Mouse (Mus musculus): Measurements from ENCODE around the gene Camta1.
"Not testable (repeated sequence)": the region's sequence is repeated elsewhere in the genome, so short reads cannot be mapped to it uniquely, and the experiment has no call there.

Camta1 gene

DNA sequence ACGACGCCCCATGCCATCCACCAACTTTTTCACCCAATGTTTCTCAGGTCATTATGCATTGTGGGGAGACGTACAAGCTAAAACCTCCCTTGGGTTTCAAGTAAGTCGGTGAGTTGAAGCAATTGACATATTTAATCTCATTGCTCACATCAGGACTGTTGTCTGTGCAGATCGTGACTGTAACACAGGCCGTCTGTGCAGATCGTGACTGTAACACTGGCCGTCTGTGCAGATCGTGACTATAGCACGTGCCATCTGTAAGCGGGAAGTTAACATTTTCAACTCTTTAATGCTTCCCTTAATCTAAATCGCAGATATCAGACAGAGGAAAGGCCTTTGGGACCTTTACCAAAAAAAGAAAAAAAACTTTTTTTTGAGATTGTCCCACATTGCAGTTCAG, 947.9 kb downstream of the Camta1 start:
- in situ Hi-C loops (cut with MboI, MseI) = loop anchor here in 1 of 2 experiments (10.0 kb wide), 3 partner anchors 679 to 1399 kb away; partner anchors contain the start of genes Ctnnbip1, Eno1 and Klhl21

DNA sequence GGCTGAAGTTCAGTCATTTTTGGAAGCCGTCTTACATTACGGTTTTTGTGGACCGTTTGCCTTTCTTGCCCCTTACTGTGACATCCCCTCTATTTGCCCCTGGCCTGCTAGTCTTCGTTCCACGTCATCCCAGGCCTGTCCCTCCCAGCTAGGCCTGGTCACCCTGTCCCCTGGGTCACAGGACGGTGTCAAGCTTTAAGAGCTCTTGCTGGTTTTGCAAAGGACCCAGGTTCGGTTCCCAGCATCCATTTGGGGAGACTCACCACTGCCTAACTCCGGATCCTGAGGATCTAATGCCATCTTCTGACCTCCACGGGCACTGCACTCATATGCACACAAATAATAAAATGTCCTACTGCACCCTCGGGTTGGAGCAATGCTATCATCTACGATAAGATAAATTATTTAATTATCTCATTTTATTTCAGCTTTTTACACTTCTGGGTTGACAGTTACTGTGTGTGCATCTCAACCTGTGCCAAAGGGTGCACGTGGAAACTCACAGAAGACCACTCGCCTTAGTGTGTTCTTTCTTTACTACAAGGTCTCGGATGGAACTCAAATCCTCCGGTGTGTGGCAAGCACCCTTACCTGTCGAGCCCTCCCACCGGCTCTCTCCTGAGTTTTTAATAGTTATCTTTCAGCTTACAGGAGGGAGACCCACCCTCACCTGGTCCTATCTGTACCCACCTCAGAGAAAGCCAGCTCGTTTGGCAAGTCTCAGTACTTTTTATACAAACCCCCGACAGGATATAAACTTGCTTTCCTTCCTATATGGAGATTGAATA, 951.3 kb downstream of the Camta1 start:
- in situ Hi-C loops (cut with MboI, MseI) = loop anchor here in 1 of 2 experiments (10.0 kb wide), 3 partner anchors 676 to 1396 kb away; partner anchors contain the start of genes Ctnnbip1, Eno1 and Klhl21

- in situ Hi-C loops (cut with MboI, MseI) = loop anchor here in 1 of 2 experiments (10.0 kb wide), 3 partner anchors 675 to 1395 kb away; partner anchors contain the start of genes Ctnnbip1, Eno1 and Klhl21
Observed at GRCm38 (mm10) chr4:150909451-150910156, 952.1 kb downstream of the Camta1 start.

- in situ Hi-C loops (cut with MboI, MseI) = not testable (repeated sequence)
Observed at GRCm38 (mm10) chr4:150908512-150908911, 953.2 kb downstream of the Camta1 start.

- in situ Hi-C loops (cut with MboI, MseI) = no loop called here
Observed at GRCm38 (mm10) chr4:150907099-150907498, 954.6 kb downstream of the Camta1 start.

DNA sequence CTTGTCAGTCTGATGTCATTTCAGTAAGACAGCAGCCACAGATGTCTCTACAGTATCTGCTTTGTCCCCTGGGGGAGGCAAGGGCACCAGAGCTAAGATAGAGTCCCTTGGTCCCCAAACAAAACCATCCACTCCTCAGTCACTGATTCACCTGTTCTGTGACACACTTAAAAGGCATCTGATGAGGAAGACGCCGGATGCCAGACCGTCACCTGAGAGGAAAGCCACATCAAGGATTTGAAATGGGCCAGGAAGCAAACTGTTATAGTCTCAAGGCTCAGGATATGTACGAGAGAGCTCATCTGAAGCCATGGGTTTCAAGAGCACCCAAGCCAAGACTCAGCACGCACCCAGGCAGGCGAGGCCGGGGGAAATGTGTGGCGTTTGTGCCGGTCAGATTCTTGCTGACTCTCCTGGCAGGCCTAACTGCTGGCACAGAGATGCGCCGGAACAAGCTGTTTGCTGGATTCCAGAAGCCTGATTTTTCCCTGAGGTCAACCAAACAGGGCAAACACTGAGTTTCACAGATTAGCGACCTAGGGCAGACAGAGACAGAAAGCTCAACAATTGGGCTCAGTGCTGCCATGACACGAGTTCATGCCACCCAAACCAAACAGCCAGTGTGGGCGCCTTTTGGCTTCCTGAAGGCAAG, 958.5 kb downstream of the Camta1 start:
- in situ Hi-C loops (cut with MboI, MseI) = loop anchor here in 1 of 2 experiments (5.0 kb wide), 1 partner anchor 246 kb away; no protein-coding TSS in a partner anchor

GRCm38 (mm10) chr4:150902062-150902461, 959.6 kb downstream of the Camta1 start:
- in situ Hi-C loops (cut with MboI, MseI) = loop anchor here in 1 of 2 experiments (5.0 kb wide), 1 partner anchor 245 kb away; no protein-coding TSS in a partner anchor

- in situ Hi-C loops (cut with MboI, MseI) = loop anchor here in 1 of 2 experiments (5.0 kb wide), 1 partner anchor 244 kb away; no protein-coding TSS in a partner anchor
Observed at GRCm38 (mm10) chr4:150901651-150902050, 960.0 kb downstream of the Camta1 start.

DNA sequence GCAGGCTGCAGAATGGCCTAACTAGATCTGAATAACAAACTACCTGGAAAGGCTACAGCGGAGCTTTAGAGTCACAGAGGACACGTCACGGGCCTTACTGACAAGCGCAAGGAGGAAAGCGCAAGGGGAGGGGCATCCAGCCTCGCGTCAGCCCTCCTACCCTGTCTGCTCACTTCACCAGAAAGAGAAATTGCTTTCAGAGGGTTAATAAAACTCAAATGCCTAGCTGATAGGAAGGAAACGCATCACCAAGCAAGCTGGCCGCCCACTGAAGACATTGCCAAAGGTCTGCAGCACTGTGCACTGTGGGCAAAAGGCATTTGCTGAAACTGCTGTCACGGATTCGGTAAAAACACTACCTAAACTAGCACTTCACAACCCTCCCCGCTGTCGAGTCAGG, 961.2 kb downstream of the Camta1 start:
- in situ Hi-C loops (cut with MboI, MseI) = loop anchor here in 1 of 2 experiments (5.0 kb wide), 1 partner anchor 243 kb away; no protein-coding TSS in a partner anchor

DNA sequence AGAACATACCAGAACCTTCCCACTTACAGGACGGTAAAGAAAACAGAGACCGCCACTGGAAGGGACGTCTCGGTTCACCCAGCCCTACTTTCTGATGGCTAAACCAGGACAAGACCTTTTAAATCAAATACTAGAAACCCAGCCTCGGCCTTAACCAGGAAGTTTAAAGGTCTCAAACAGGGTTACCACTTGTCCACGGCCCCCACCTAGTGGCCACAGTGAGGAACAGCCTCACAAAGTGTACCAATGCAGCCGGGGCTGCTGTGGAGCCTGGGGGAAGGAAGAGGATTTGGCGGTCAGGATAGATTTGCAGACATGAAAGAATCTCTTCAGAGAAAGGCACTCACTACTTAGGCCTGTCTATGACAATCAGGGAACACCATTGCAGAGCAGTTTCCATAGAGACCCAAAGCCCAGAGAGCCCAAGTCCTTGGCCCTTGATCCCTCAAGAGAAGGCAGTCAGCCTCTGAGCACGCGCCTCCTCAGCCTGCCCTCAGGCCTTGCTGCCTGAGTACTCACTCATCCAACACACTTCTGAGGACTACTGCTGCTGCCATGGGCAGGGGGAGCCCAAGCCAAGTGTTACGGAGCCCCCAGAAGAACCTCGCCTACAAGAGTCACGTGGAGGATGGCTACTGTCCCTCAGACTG, 962.8 kb downstream of the Camta1 start:
- in situ Hi-C loops (cut with MboI, MseI) = loop anchor here in 1 of 2 experiments (25.0 kb wide), 1 partner anchor 237 kb away; the partner anchor contains the start of gene Slc45a1

DNA sequence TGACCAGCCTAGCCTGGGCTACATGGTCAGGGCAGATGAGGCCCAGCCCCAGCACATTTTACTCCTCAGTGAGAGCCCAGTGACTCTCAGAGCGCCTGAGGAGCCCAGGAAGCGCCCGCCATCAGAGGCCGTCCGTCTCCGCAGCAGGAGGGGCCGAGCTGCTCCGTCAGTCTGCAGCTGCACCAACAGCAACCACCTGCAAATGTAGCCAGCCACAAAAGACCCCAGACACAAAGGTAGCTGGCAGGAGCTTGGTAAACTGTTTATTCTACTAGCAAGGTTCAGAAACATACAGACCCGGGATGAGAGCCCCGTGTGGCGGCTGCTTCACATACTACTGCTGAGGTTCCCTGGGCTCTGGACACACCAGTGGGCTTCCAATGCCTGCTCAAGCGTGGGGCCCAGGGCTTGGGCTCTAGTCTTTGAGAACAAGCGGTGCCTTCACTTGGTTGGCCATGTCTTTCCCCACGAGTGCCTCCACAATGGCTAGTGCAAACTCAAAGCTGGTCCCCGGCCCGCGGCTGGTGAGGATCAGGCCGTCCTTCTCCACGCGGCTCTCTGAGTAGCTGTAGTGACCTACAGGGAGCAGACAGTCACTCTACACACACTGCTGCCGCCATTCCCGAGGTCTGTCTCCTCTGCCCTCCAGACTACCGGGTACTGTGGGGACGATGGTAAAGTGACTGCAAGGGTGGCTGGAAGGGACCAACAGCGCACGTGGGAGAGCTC, 964.6 kb downstream of the Camta1 start:
- in situ Hi-C loops (cut with MboI, MseI) = loop anchor here in 1 of 2 experiments (25.0 kb wide), 1 partner anchor 235 kb away; the partner anchor contains the start of gene Slc45a1

DNA sequence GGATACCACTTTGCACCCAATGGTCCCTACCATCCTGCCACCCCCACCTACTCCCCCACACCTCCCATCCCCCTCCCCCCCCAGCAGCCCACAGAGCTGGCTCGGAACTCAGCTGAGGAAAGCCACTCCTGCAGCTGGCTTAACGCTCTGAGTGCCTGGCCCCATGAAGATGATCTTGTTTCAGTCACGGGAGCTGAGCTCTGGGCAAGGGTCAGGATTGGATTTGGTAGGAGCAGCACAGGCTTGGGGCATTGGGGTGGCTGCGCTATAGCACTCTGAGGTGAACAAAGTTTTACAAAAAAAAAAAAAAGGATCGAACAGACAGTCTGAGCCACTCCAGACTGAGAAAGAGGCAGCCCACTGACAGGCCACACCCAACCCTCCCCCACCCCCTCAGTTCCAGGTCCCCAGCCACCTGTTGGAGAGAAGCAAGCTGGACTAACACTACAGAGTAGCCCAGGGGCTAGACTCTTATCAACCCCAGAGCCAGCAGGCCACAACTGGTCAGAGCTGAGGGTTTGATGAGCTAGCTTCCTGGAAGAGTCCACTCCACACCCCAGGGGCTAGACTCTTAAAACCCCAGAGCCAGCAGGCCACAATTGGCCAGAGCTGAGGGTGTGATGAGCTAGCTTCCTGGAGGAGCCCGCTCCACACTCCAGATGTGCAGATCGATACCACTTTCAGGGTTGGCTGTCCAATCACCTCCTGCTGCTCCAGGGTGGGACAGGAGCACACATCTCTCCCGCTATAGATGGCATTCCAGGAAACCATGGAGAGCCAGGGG, 966.8 kb downstream of the Camta1 start:
- in situ Hi-C loops (cut with MboI, MseI) = loop anchor here (5.0 to 25.0 kb wide), 2 partner anchors 43 to 233 kb away; partner anchors contain the start of genes Errfi1 (in 1 of the 2) and Slc45a1 (in 1 of the 2)

GRCm38 (mm10) chr4:150891308-150891707, 970.4 kb downstream of the Camta1 start:
- in situ Hi-C loops (cut with MboI, MseI) = loop anchor here (5.0 to 25.0 kb wide), 2 partner anchors 39 to 229 kb away; partner anchors contain the start of genes Errfi1 (in 1 of the 2) and Slc45a1 (in 1 of the 2)

DNA sequence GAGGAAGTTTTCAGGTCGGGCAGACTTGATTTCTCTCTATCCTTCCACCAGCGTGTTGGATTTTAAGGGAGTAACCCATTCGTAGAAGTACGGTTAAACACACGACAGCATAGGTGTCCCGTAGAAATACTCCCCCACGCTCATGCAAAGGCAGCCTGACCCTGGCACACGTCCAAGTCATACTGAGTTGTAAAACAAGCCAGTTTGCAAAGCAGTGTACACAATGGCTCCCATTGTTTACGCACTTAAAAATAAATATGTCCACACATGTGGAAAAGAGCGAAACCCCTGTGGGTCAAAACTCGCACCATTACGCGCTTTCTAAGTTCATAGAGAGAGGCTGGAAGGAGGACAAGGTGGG, 971.7 kb downstream of the Camta1 start:
- in situ Hi-C loops (cut with MboI, MseI) = loop anchor here (5.0 to 25.0 kb wide), 3 partner anchors 38 to 545 kb away; partner anchors contain the start of genes Errfi1 (in 1 of the 2) and Slc45a1 (in 1 of the 2)

DNA sequence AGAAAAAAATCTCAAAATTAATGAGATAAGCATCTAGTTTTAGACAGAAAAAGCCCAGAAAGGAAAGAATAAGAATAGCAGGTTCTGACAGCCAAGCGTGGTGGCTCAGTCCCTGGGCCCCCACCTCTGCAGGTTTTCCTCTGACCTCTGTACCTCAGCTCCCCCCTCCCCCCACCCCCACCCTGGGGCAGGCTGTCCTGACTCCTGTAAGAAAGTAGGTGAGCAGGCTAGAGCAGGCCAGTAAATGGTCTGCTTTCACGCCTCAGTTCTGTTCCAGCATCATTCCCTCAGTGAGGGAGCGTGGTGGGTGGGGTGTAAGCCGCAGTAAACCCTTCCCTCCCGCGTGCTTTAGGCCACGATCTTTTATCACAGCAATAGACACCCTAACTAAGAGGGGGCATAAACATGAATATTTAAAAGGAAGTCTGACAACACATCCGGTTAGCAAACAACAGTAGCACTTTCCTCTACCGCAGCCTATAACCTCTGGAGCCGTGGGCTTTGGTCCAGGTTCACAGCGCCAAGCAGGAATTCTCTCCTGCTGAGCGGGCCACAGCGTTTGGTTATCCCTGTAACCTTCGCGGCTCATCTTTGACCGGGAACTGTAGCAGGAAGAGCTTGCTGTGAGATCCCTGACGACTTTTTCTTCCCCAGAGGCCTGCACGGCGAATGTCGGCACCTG, 972.3 kb downstream of the Camta1 start:
- in situ Hi-C loops (cut with MboI, MseI) = loop anchor here (10.0 to 25.0 kb wide), 2 partner anchors 227 to 545 kb away; partner anchors contain the start of gene Slc45a1 (in 1 of the 2)

- in situ Hi-C loops (cut with MboI, MseI) = loop anchor here (10.0 to 25.0 kb wide), 2 partner anchors 226 to 544 kb away; partner anchors contain the start of gene Slc45a1 (in 1 of the 2)
Observed at GRCm38 (mm10) chr4:150888492-150888891, 973.2 kb downstream of the Camta1 start.

DNA sequence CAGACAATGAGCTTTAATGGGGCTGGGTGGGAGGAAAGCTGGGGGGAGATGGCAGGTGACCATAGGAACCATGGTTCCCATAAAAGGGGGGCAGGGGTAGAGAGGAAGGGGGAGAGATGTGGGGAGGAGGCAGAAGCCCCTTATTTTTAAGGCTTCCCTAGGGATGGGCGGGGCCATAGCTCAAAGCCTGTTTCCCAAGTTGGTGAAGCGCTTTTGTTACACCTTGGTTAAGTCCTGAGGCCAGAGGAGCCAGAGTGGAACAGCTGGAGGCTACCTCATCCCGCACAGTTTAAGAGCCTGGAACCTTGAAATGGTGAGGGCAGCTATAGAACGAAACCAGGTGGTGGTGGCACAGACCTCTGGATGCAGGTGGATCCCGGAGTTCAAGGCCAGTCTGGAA, 973.8 kb downstream of the Camta1 start:
- in situ Hi-C loops (cut with MboI, MseI) = loop anchor here (10.0 to 25.0 kb wide), 2 partner anchors 226 to 543 kb away; partner anchors contain the start of gene Slc45a1 (in 1 of the 2)

GRCm38 (mm10) chr4:150882632-150883031, 979.0 kb downstream of the Camta1 start:
- in situ Hi-C loops (cut with MboI, MseI) = loop anchor here (10.0 to 25.0 kb wide), 2 partner anchors 220 to 538 kb away; partner anchors contain the start of gene Slc45a1 (in 1 of the 2)

Measured in T-helper 17 cell (primary cell).